Mouse (Mus musculus): Measurements from ENCODE around the gene Pgpep1.

GRCm38 (mm10) chr8:70664631-70665030, 4.4 kb upstream of the Pgpep1 start:
- TF ChIP-seq CTCF (IDR thresholded peaks at IDR 0.05; ENCODE audit: extremely low read depth, insufficient read length, insufficient replicate concordance, low read depth, low read length): no peak
- TF ChIP-seq POLR2A (IDR thresholded peaks at IDR 0.05; ENCODE audit: low read depth, low read length): no peak
